Mouse (Mus musculus): Measurements from ENCODE around the gene Ivns1abp. TPM values are rescaled to one million over a fixed set of nuclear protein-coding genes. Genes with fewer than 3 reads are reported as not detected.

Gene Ivns1abp
- polyA plus RNA-seq (2017; shearing (Covaris generic)) = 197 TPM

GRCm38 (mm10) chr1:151344283-151345108 lies at the start of gene Ivns1abp:
Ivns1abp (plus strand) TSS chr1:151344477.

Other genes with a start within 250 kb of the Ivns1abp start
- not detected for gene Gm47985, start 161.9 kb upstream of the Ivns1abp start, polyA plus RNA-seq (2017; shearing (Covaris generic))
- gene Gm8947, start 152.1 kb upstream of the Ivns1abp start, polyA plus RNA-seq (2017; shearing (Covaris generic)) = not detected
- not detected for gene Gm47995, start 146.0 kb upstream of the Ivns1abp start, polyA plus RNA-seq (2017; shearing (Covaris generic))
- not detected for gene 3110040M04Rik, start 140.4 kb upstream of the Ivns1abp start, polyA plus RNA-seq (2017; shearing (Covaris generic))
- not detected for gene Gm47996, start 134.3 kb upstream of the Ivns1abp start, polyA plus RNA-seq (2017; shearing (Covaris generic))
- 41.6 TPM for gene Swt1, start 84.0 kb downstream of the Ivns1abp start, polyA plus RNA-seq (2017; shearing (Covaris generic))
- gene Trmt1l, start 84.1 kb downstream of the Ivns1abp start, polyA plus RNA-seq (2017; shearing (Covaris generic)) = 90.7 TPM
- 96.2 TPM for gene Rnf2, start 156.5 kb downstream of the Ivns1abp start, polyA plus RNA-seq (2017; shearing (Covaris generic))
- gene Fam129a, start 226.7 kb downstream of the Ivns1abp start, polyA plus RNA-seq (2017; shearing (Covaris generic)) = 106 TPM

Data from activated CD4-positive, CD25-positive, alpha-beta regulatory T cell, adult 9 weeks (primary cell).